Mouse (Mus musculus) inflammation-experienced regulatory T-cells, adult 6 months (primary cell): ENCODE data around the gene Arid1b. TPM values are rescaled to one million over a fixed set of nuclear protein-coding genes. Genes with fewer than 3 reads are reported as not detected.
A peak's percentile ranks its signal among the peaks of the same experiment; 100 is the strongest.

Experiments used
- ATAC-seq: one replicate; pipeline ENCODE4 v1.8.0; 2017
- polyA plus RNA-seq, 3 experiments: library from polyadenylated mRNA; unstranded; fragments of 100-300 nt; shearing (Covaris generic); gene quantifications; one replicate each; pipeline ENCODE4 v1.2.1; 2017

Arid1b gene
- polyA plus RNA-seq, 3 experiments from 2014 or later: 11.1 to 14.1 (median 12.2) TPM

- ATAC-seq: no peak
These were observed 124.0 kb downstream of the Arid1b start for GRCm38 (mm10) chr17:5118171-5118570.

GRCm38 (mm10) chr17:5124643-5125042, 130.5 kb downstream of the Arid1b start:
- no peak for ATAC-seq

- ATAC-seq: no peak
These were observed 131.1 kb downstream of the Arid1b start for GRCm38 (mm10) chr17:5125084-5125855.

GRCm38 (mm10) chr17:5125856-5126806, 132.0 kb downstream of the Arid1b start:
- ATAC-seq: peak; percentile 80

- ATAC-seq: no peak
These were observed 135.5 kb downstream of the Arid1b start for GRCm38 (mm10) chr17:5129606-5130005.

- no peak for ATAC-seq
These were observed 136.0 kb downstream of the Arid1b start for GRCm38 (mm10) chr17:5130116-5130515.

GRCm38 (mm10) chr17:5131706-5132105, 137.6 kb downstream of the Arid1b start:
- no peak for ATAC-seq

GRCm38 (mm10) chr17:5132296-5132986, 138.3 kb downstream of the Arid1b start:
- ATAC-seq: no peak

- no peak for ATAC-seq
These were observed 138.8 kb downstream of the Arid1b start for GRCm38 (mm10) chr17:5132987-5133355.

- no peak for ATAC-seq
These were observed 139.7 kb downstream of the Arid1b start for GRCm38 (mm10) chr17:5133831-5134230.

GRCm38 (mm10) chr17:5134271-5134670, 140.1 kb downstream of the Arid1b start:
- no peak for ATAC-seq

GRCm38 (mm10) chr17:5137936-5138335, 143.8 kb downstream of the Arid1b start:
- ATAC-seq: no peak

- peak; percentile 89 for ATAC-seq
These were observed 144.6 kb downstream of the Arid1b start for GRCm38 (mm10) chr17:5138641-5139205.

- no peak for ATAC-seq
These were observed 145.4 kb downstream of the Arid1b start for GRCm38 (mm10) chr17:5139553-5139952.

GRCm38 (mm10) chr17:5143735-5144439, 149.8 kb downstream of the Arid1b start:
- ATAC-seq: no peak

- no peak for ATAC-seq
These were observed 156.5 kb downstream of the Arid1b start for GRCm38 (mm10) chr17:5150660-5151063.

GRCm38 (mm10) chr17:5151852-5152251, 157.7 kb downstream of the Arid1b start:
- ATAC-seq: no peak

GRCm38 (mm10) chr17:5153461-5153860, 159.3 kb downstream of the Arid1b start:
- ATAC-seq: no peak

GRCm38 (mm10) chr17:5154322-5154721, 160.2 kb downstream of the Arid1b start:
- no peak for ATAC-seq

- ATAC-seq: no peak
These were observed 163.5 kb downstream of the Arid1b start for GRCm38 (mm10) chr17:5157609-5158008.

GRCm38 (mm10) chr17:5162525-5162924, 168.4 kb downstream of the Arid1b start:
- ATAC-seq: no peak
